ENCODE assay signal across 9 mouse cellular contexts in genomic region chr11:84817362-84817761, GRCm38 (mm10). TPM values are rescaled to one million over a fixed set of nuclear protein-coding genes. Genes with fewer than 3 reads are reported as not detected.
A peak's percentile ranks its signal among the peaks of the same experiment; 100 is the strongest.
DNase-seq lines count a peak whose midpoint lies in the region; ATAC-seq and TF ChIP-seq lines count a peak whose summit lies in the region.
"Had no signal": no experiment of that assay in that cellular context is flagged by ENCODE, and none has a peak within 500 bp of the region (broad histone marks: within the 10 kb centered on the region; RNA-seq: fewer than 3 reads in every experiment).

No protein-coding gene starts in this region.

- H3K27me3 ChIP-seq in heart, postnatal 0 days (ENCODE audit: control insufficient read depth, insufficient read depth, low read length) = no peaks in the 10 kb centered on the region
- no peaks in the 10 kb centered on the region for H3K27me3 ChIP-seq in splenic B cell, adult 2 months (ENCODE audit: control insufficient read depth, insufficient read depth, low read length, poor library complexity, severe bottlenecking)

- intact Hi-C loops in heart, postnatal 25 days (cut with DNase I) = loop anchor here (5.0 kb wide), 2 partner anchors 305 to 390 kb away; partner anchors contain the start of gene Aatf

- peak; percentile 40 for TF ChIP-seq CTCF in heart, postnatal 0 days (IDR thresholded peaks at IDR 0.05; ENCODE audit: low read depth)

- 84% methylated on average over 6 of the region's 6 CpGs for WGBS in heart, postnatal 0 days

- ATAC-seq in heart, postnatal 0 days (ENCODE audit: insufficient read depth, low read depth) = no peak

- TF ChIP-seq EP300 in heart, postnatal 0 days (IDR thresholded peaks at IDR 0.05; ENCODE audit: low read depth) = no peak

- no peak overlapping the region for H3K4me2 ChIP-seq in heart, postnatal 0 days (ENCODE audit: low read depth, low read length)

- peaks cover 4% of the 10 kb centered on the region for H3K4me1 ChIP-seq in heart, postnatal 0 days (ENCODE audit: control insufficient read depth, insufficient read depth)

- no peaks in the 10 kb centered on the region for H3K9me3 ChIP-seq in heart, postnatal 0 days (replicated peaks; ENCODE audit: control insufficient read depth, low read length)
- H3K9me3 ChIP-seq: hindbrain, embryonic 10.5 days had no signal

- DNase-seq in heart, postnatal 0 days (ENCODE audit: low spot score) = no peak
- DNase-seq in heart, postnatal 25 days (ENCODE audit: low spot score) = no peak
- peak; percentile 61 for DNase-seq in testis, postnatal 10 days (ENCODE audit: low spot score)
- no peak for DNase-seq in testis, postnatal 14 days (ENCODE audit: low spot score)
- peak; percentile 23 for DNase-seq in T-cell, adult 2 months (ENCODE audit: low spot score)
- peak; percentile 42 for DNase-seq in splenic B cell, adult 2 months (ENCODE audit: low read depth, low spot score)
- DNase-seq in kidney, adult 11 months = no peak
- DNase-seq in ovary, postnatal 10 days (ENCODE audit: low spot score) = no peak

- peaks cover 28% of the 10 kb centered on the region for H3K36me3 ChIP-seq in heart, postnatal 0 days (replicated peaks; ENCODE audit: control insufficient read depth, insufficient read depth, low read length)
- no peaks in the 10 kb centered on the region; the same call in none of the 2 replicates for H3K36me3 ChIP-seq in splenic B cell, adult 2 months (ENCODE audit: control insufficient read depth, insufficient read depth, low read length, poor library complexity, severe bottlenecking)

- no peak overlapping the region for H3K9ac ChIP-seq in heart, postnatal 0 days (replicated peaks; ENCODE audit: low read depth, low read length)

- no peak overlapping the region for H3K4me3 ChIP-seq in heart, postnatal 0 days (ENCODE audit: low read depth, low read length)

- H3K27ac ChIP-seq in heart, postnatal 0 days (ENCODE audit: low read depth) = no peak overlapping the region

RNA-seq across cellular contexts. Expression of gene Mrm1, which starts 2.0 kb away (rescaled TPM):
- total RNA-seq in heart, postnatal 0 days (2014; rRNA removed; ENCODE audit: low replicate concordance) = 13.9 and 33.7 TPM in 2 replicates
- 21.5 and 21.9 TPM in 2 replicates for polyA plus RNA-seq in heart, postnatal 0 days (2015; fragmentation: Nextera tagmentation; extraction: Ambion mirVana)
- 10 to 100 TPM; 17.1 to 17.9 TPM for total RNA-seq in heart, postnatal 25 days (2021)

RNA-seq across cellular contexts. Expression of gene Dhrs11, which starts 11.4 kb away (rescaled TPM):
- 148 and 166 TPM in 2 replicates for total RNA-seq in heart, postnatal 0 days (2014; rRNA removed; ENCODE audit: low replicate concordance)
- 110 TPM in 2 replicates for polyA plus RNA-seq in heart, postnatal 0 days (2015; fragmentation: Nextera tagmentation; extraction: Ambion mirVana)
- total RNA-seq in heart, postnatal 25 days (2021) = 100 to 1,000 TPM; 106 to 108 TPM

RNA-seq across cellular contexts. Expression of gene Ggnbp2, which starts 53.3 kb away (rescaled TPM):
- 31.2 and 35.0 TPM in 2 replicates for total RNA-seq in heart, postnatal 0 days (2014; rRNA removed; ENCODE audit: low replicate concordance)
- polyA plus RNA-seq in heart, postnatal 0 days (2015; fragmentation: Nextera tagmentation; extraction: Ambion mirVana) = 37.2 and 39.4 TPM in 2 replicates
- 10 to 100 TPM; 41.2 to 46.8 TPM for total RNA-seq in heart, postnatal 25 days (2021)

Comparison
In these comparisons a context has a peak if more than half of its experiments do, and no peak if none do; other contexts are left out.
1. DNase-seq: peak in testis, postnatal 10 days (single experiment), T-cell, adult 2 months (single experiment) and splenic B cell, adult 2 months (single experiment); none in heart, postnatal 0 days (single experiment), heart, postnatal 25 days (single experiment), testis, postnatal 14 days (single experiment), kidney, adult 11 months (single experiment) and ovary, postnatal 10 days (single experiment).